Mouse (Mus musculus) cerebellum, adult (tissue): ENCODE results near the gene Ngly1.
"Not testable (repeated sequence)": the region's sequence is repeated elsewhere in the genome, so short reads cannot be mapped to it uniquely, and the experiment has no call there.

Source experiments
- ATAC-seq: cut with Nextera tagmentation; 2 replicates; pipeline ENCODE4 v1.9.2; 2017; ENCODE audit warnings: mild to moderate bottlenecking, moderate library complexity, mixed read lengths; ENCODE audit not compliant: insufficient number of reproducible peaks, low FRiP score, low TSS enrichment

Gene Ngly1

DNA sequence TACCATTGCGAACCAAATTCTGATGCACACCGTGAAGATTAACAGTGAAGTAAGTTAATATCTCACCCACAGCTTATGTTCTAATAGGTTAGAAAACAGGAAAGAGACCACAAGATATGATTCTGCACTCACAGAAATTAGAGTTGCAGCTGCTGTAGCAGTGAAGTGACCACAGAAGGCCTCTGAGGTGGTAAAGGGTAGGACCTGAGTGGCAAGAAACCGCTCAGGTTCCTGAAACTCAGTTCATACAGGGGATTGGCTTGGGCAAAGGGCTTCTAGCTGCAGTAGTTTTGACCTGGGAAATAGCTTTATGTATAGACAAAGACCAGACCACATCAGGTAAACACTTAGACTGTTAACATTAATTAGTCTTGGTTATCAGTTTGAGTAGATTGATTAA, 6.7 kb downstream of the Ngly1 start:
- ATAC-seq: no peak

DNA sequence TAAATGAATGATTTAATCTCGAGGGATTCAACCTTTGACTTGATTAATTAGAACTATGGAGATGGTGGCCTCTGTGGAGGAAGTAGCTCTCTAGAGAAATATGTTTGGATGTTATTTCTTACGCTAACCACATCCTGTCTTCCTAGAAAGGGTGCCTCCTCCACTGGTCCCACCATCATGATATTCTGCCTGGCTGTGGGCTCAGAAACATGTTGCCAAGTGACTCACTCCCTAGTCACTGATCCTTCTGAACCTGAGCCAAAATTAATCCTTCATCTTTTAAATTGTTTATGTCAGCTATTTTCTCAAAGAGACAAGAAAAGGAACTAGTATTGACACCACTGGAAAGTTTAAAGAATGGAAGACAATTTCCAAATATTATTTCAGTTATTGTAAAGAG, 7.1 kb downstream of the Ngly1 start:
- ATAC-seq: no peak

DNA sequence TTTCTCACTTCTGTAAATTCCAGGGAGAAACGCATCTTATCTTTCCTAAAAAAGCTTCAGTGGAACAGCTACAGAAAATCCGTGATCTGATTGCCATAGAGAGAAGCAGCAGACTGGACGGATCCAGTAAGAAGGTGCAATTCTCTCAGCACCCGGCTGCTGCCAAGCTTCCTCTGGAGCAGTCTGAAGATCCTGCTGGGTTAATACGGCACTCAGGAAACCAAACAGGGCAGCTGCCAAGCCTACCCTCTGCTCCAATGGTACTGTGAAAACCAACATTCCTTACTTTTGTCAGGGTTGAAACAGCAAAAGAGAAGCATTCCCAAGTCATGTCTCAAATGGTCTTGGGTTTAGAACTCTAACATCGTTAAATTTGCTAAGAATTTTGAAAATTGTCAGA, 11.5 kb downstream of the Ngly1 start:
- peak; percentile 99 for ATAC-seq

DNA sequence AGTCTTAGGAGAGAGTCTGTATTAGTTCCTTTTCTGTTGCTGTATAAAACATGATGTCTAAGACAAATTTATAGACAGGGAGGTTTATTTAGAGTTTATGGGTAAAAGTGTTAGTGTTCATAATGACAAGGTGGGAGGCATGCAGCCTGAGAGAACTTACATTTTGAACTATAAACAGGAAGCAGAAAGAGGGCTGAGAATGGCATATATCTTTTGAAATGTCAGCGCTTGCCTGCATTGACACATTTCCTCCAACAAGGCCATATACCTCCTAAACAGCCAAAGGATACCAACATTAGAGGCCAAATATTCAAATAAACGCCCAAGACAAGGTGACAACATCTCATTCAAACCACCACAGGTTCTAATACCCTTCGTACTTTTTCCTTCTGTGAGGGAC, 12.8 kb downstream of the Ngly1 start:
- no peak for ATAC-seq

DNA sequence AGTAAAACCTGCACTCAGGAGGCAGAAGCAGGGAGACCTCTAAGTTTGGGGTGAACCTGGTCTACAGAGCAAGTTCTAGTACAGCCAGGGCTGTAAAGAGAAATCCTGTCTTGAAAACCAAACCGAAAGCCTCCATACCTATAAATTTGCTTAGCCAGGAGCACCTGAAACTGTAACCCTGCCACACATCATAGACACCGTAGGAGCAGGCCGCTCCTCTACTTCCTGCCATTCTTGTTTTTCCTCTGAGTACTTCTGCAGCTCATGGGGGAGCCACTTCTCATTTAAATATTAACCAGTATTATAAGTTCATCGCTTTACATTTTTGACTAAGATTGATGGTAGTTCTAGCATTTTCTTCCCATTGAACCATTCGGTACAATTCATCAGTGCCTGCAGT, 17.9 kb downstream of the Ngly1 start:
- no peak for ATAC-seq

DNA sequence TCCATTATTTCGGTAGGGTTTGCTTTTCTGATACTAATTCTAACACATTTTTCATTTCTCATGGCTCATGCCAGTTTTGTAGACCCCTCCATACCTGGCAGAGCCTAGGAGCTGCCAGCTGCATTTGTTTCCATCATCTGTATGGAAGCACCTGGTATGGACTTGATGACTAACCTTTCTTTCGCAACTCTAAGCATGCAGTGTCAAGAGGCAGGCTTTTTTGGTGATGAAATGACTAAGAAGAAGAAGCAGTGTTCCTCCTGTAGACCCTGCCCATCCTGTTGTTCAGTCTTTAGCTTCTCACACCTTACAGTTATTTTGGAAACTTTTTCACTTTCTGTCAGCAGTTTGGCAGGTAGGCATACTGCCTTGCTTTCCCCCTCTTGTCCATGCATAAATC, 20.7 kb downstream of the Ngly1 start:
- no peak for ATAC-seq

DNA sequence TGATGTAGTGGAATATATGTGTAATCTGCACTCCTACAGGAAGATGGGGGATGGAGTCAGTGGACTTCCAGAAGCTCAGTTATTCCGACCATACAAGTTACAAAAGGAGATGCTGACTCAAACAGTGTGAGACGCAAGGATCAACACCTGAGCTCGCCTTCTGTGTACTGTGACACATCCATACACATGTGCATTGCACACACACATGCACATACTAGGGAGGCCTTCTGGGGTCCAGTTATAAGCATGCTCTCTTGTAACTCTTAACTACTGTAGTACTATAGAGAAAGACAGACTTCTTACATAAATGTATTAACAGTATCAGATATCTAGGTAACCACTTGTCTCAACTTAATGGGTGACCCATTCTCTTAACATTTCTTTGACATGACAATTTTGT, 24.6 kb downstream of the Ngly1 start:
- no peak for ATAC-seq

DNA sequence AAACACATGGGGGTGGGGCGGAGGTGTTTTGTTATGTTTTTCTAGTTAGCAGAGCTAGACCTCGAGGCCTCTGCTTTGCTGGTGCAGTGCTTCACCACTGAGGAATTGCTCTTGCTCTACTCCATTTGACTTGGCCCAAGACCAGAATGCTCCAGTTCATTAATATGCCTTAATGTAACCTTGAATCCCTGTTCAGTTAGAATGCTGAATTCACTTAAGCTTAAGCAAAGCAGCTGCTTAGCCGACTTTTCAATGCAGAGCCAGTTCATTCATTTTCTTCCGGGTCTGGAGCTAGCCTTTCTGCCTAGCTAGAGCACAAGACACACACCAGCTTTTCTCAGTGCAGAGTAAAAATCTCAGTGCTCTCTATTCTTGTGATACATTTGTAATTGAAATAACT, 30.1 kb downstream of the Ngly1 start:
- ATAC-seq: no peak

DNA sequence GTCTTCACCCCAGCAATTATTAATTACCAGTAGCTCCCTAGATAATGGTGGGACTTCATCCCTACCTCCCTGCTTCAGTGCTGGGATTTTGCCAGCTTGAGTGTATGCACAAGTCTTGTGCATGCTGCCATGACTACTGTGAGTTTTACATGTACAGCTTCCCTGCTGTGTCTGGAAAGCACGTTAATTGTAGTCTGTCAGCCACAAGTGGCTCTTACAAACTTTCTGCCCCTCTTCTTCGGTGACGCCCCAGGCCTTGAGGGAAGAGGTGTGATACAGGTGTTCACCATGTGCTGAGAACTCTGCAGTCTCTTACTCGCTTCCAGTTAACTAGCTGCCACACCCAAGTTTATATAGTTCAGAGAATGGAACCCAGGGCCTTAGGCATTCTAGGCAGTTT, 34.9 kb downstream of the Ngly1 start:
- no peak for ATAC-seq

DNA sequence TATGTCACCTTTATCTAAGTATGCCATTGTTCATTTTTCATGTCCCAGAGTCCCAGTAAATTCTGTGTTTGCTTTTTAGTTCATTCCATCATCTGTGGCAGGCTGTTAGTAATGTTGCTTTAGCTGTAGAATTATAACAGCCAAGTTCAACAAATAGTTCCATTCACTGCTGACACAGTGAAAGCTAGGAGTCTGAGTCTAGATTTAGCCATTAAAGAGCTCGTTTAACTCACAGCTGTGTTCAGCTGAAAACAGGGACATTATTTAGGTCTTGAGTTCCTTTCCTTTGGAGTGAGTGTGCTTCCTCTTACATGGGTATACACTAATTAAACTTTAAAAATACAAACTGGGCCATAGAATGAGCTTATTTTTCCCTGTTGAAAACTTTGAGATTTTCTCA, 43.3 kb downstream of the Ngly1 start:
- ATAC-seq: no peak

DNA sequence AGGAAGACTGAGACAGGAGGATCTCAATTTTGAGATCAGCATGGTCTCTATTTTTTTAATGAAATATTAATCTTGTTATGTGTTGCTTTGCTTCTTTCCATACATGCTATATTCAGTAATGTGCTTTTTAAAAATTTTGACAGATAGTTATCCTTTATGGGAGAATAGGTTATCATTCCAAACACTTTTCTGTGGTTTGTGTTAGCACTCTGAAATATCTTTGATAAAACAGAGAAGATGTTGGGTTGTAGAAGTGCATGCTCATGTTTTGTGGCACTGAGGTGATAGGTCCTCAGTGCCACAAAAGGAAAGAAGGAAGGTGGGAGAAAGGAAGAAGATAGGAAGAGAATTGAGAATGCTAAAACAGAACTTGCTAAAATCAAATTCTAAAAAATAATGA, 43.9 kb downstream of the Ngly1 start:
- no peak for ATAC-seq

DNA sequence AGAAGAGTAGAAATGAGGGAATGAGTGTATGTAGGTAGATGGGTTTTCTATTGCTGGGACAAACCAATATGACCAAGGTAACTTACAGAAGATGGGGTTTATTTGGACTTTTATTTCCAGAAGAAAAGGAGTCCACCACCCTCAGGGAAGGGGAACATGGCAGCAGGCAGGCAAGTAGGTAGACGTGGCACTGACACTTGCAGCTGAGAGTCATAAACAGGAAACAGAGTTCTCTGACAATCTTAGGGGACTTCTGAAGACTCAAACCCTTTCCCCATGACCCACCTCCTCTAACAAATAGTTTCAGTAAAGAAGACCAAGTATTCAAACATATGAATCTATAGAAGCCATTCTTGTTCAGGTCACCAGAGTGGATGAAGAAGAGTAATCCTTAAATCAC, 44.8 kb downstream of the Ngly1 start:
- no peak for ATAC-seq

DNA sequence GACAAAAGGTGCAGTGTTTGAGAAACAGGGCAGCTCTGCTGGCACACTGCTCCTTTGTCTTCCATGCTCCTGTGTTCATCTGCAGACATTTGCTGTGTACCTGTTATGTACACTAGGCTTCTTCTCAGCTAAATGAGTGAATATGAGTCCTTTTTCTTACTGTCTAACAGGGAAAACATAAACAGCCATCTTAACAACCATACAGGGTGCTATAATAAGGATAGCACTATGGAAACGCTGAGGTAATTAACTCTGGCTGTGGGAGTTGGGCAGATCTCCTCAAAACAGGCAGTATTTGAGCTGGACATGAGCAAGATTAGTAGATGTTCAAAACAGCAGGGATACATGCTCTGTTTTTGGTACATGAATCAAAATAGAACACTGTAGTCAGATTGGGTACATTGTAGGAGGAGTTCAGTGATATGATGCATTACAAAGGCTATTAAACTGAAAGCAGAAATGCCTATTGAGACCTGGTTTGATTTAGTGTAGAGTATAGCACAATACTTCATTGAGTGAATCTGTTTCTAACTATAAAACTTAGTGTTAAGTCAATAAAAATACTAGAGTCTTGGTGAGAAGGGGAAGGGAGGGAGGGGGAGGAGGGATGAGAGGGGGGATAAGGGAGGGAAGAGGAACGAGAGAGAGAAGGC, 47.9 kb downstream of the Ngly1 start:
- no peak for ATAC-seq

DNA sequence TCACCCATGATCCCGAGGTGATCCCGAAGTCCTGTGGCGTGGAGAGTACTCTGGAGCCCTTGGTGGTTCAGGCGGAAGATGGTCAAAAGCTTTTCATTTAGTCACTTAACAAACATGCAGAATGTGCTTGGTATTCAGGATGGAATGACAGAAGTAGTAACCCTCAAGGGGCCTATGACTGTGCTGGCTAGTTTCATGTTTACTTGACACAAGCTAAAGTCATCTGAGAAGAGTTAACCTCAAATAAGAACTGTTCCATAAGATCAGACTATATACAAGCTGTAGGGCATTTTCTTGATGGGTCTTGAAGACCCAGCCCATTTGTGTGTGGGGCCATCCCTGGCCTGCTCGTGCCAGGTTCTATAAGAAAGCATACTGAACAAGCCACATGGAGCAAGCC, 52.7 kb downstream of the Ngly1 start:
- no peak for ATAC-seq

DNA sequence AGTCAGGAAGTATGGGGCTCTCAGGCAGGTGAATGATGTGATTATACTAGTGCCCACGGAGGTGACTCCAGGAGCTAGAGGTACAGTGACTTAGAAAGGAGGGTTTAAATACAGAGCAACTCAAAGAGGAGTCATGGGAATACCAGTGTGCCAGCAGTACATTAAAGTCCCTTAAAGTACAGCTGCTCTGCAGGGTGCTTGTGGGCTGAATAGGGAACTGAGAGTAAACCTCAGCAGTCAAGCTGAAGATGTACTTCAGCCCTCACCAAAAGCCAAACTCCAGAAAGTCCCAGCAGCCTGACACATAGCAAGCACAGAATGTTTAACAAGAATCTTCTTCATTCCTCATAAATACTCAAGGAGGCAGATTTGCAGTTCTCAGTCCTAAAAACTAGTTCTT, 53.6 kb downstream of the Ngly1 start:
- no peak for ATAC-seq

DNA sequence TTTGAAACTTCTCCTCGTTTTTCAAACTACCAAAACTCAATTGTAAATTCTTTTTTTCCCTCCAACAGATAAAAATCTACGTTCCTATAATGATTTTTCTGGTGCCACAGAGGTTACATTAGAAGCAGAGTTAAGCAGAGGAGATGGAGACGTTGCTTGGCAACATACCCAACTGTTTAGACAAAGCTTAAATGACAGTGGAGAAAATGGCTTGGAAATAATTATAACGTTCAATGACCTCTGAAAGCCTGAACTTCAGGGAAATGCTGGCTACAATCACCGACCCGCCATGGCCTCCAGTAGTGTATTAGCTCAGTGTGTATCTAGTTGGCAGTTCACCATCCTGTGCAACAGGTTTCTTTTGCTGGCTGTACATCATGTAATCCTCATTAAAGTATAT, 61.7 kb downstream of the Ngly1 start:
- no peak for ATAC-seq

DNA sequence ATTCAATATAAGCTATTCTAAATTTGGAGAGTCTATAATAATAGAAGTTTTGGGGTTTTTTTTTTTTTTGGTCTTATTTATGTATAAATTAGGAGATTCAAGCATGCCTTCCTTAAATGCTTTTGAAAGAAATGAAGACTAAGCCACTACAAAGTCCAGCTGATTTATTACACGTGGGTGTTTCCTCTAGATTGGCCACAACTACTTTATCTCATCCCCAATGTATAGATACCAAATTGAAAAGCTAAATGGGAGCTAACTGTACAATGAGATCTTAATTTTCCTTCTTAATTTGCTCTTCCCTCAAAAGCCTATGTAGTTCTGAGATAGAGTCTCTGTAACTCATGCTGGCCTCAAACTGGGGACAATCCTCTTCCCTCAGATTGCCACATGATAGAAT, 63.5 kb downstream of the Ngly1 start:
- no peak for ATAC-seq

DNA sequence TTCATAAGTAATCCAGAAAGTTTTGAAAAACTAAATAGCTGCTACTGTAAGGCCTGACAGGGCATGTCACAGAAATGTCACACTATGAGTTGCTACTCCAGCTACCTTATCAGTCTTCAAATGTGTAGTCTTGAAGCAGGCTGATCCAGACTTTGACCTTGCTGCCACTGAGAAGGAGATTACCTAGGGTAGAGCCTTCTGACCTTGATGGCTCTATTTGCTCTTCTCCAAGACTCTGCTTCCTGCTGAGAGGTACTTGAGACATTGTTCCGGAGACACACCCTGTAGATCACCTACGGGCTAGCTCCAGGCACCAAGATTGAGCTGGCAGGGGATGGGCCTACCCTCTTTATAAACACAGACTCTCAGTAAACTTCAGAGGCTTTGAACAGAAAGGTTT, 64.0 kb downstream of the Ngly1 start:
- not testable (repeated sequence) for ATAC-seq

DNA sequence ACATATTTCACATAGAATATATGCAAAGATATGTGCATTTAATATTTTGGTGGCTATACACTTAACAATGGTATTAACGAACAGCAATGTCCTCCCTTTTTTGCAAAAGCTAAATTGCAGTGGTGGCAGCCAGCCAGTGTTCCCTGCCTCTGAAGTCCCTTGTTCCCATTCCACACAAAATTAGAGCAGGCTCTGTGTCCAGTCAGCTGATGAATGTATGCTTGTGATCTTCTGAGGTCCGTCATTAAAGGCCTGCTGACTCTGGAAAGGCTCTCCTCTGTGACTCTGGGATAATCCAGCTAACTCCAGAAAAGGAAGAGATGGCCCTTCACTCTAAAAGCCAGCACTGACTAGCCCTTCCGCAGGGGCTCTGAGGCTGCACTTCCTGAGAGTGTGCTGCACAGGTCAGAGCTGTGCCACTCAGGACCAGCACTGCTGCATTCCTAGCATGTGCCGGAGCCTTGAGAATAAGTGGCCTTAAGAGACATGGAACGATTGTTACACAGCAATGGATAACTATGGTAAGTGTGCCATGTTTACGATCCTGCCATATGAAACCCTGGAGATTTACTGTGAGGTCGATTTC, 64.9 kb downstream of the Ngly1 start:
- ATAC-seq: no peak; the same call in 1 of the 2 replicates

DNA sequence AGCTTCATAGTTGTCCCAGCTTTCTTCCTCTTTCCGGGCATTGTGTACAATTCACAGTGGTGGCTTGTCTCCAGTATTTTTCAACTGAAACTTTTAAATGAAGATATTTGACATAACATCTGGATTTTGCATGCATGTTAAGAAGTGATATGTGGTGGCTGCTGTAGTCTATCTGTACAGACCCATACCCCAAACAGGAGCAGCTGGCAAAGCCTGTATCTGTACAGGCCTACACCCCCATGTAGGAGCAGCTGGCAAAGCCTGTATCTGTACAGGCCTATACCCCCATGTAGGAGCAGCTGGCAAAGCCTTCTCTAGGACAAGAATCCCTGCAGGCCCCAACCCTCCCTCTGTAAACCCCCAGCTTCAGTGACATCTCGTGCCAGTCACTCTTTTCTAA, 65.8 kb downstream of the Ngly1 start:
- no peak for ATAC-seq

DNA sequence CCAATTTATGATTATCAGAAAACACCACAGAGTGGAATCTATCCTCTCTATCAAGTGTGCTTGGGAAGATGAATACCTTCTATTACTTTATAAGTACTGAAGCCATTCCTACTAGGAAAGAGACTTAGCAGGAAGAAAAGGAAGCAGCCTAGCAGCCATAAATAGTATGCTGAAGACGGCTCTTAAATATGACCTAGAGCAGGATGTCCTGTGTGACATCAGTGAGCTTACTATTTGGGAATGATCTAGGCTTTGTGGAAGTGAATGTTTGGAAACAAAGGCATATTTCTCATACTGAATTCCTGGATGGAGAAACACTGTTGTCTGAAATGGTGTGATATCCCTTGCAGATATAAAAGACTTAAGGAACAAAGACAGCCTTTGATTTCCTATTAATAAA, 67.6 kb downstream of the Ngly1 start:
- ATAC-seq: no peak

DNA sequence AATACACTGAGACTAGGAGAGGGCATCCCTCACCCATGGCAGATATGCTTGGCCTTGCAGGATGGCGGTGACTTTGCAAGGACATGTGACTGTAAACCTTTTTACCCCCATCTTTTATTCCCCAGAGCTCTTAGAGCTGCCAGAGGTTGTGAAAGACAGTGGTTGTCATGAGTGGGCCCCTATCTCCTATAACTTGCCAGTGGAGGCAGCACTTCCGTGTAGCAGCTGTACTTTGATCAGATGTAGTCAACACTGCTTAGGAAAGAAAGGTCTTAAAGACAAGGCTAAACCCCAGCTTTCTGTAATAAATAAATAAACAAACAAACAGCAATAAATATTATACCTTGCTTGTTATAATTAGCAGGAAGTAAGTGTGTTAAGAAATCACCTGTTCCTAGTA, 70.7 kb downstream of the Ngly1 start:
- ATAC-seq: no peak

DNA sequence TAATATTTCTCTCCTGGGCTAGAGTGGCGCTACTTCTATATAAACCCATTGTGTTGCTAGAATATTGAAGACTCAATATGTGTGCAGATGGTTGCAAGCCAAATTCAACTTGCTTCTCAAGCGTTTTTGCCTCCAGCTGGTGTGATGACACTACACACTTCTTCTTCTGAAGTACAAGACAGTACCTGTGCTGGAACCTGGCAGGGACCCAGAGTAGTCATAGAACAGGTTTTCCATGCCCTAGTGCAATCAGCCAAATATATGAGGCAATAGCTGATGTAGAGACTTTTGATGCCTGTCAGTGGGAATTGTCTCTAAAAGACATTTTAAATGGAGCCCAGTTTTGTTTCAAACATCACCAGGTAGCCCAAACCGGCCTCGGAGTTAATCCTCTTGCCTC, 75.3 kb downstream of the Ngly1 start:
- ATAC-seq: no peak
